Mouse (Mus musculus): ENCODE measurements around the gene Olfr1045.

DNA sequence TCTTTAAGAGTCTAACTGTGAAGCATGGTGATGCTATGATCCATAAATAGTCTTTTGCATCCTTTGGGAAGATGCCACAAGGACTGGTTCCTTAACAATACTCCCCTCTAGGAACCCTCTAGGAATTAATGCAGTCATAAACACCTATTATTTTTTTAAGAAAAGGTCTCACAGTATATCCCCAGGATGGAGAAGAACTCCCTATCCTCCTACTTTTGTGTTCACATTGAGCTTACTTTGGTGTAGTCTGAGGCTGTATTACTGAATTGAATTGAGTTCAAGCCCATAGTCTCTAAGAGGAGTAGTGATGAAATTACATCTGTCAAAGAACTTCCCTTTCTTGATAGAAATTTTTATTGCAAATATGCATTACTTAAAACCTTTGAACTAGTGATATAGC lies at the start of gene Olfr1045:
- no peak for TF ChIP-seq POLR2A (IDR thresholded peaks at IDR 0.05; ENCODE audit: insufficient read length, low read depth)
- TF ChIP-seq MAX (IDR thresholded peaks at IDR 0.05; ENCODE audit: low read depth) = no peak
